Mouse (Mus musculus): ENCODE data around the gene Hus1. TPM values are rescaled to one million over a fixed set of nuclear protein-coding genes. Genes with fewer than 3 reads are reported as not detected.

Hus1 gene
- polyA plus RNA-seq, 1 experiment from 2014 or later = 15.3 TPM

DNA sequence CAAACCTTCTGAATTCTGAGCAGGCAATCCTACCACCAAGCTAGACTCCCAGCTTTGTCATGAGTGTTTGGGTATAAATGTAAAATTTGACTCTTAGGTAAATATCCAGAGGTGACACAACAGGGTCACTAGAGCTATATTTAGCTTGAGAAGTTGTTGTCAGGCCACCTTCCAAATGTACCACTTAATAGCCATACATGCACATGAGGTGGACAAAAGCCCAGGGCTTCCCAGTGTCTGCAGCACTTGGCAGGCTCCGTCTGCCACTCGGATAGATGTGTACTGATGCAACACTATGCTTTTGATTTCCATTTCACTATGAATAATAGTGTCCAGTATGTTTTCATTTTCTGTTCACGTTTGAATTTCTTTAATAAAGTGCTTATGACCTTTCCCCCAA is 14.2 kb upstream of the Hus1 start:
- H3K4me3 ChIP-seq = no peak overlapping the region
- H3K36me3 ChIP-seq = no peaks in the 10 kb centered on the region
- H3K4me1 ChIP-seq = no peaks in the 10 kb centered on the region
- no peak overlapping the region for H3K4me2 ChIP-seq
- 0 out of 2 replicates have a peak, but pooled peaks cover 3% of the 10 kb centered on the region for H3K27me3 ChIP-seq
- WGBS = 74% methylated on average over 3 of the region's 3 CpGs
- ATAC-seq (ENCODE audit: insufficient number of reproducible peaks, insufficient read depth, low FRiP score, low TSS enrichment, low read depth) = no peak
- H3K9ac ChIP-seq = no peak overlapping the region
- H3K27ac ChIP-seq = no peak overlapping the region
- H3K9me3 ChIP-seq = no peaks in the 10 kb centered on the region

DNA sequence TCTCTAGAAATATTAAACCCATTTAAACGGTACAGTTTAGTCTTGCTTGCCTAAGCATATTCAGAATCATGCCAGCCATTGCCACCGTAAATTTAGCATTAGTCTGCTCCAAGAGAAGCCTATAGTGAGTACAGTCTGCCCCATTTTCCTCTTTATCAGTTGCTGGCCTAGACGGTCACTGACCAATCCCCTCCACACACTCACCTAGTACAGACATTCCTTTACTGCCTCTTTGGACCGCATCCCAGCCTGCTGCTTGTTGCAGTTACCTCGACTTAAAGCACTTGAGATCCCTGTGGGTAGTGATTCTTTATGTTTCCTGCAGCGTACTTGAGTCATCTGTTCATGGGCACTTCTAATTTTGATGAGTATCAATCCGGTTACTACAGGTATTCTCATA is 13.8 kb upstream of the Hus1 start:
- no peak overlapping the region for H3K4me2 ChIP-seq
- WGBS = 78% methylated on average over 7 of the region's 7 CpGs
- H3K27me3 ChIP-seq = 0 out of 2 replicates have a peak, but pooled peaks cover 3% of the 10 kb centered on the region
- H3K9ac ChIP-seq = no peak overlapping the region
- no peak overlapping the region for H3K4me3 ChIP-seq
- no peaks in the 10 kb centered on the region for H3K4me1 ChIP-seq
- no peak overlapping the region for H3K27ac ChIP-seq
- no peak for ATAC-seq (ENCODE audit: insufficient number of reproducible peaks, insufficient read depth, low FRiP score, low TSS enrichment, low read depth)
- no peaks in the 10 kb centered on the region for H3K9me3 ChIP-seq
- no peaks in the 10 kb centered on the region for H3K36me3 ChIP-seq

DNA sequence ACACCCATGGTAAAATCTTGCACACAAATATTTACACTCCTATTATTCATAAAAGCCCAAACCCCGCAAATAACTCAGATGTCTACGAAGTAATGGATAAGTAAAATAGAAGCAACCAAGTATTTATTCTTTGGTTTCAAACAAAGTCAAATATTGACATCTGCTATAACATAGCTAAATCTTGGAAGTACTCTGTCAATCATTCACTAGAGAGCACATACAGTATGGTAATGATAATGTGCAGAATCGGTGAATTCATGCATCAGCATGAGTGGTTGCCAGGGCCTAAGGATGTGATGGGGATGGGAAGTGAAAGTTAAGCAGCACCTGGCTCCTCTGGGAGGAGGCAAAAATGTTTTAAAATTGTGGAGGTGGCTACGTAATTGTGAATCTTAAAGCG is 9.2 kb upstream of the Hus1 start:
- H3K4me2 ChIP-seq = no peak overlapping the region
- H3K4me1 ChIP-seq = no peaks in the 10 kb centered on the region
- no peak overlapping the region for H3K4me3 ChIP-seq
- H3K36me3 ChIP-seq = no peaks in the 10 kb centered on the region
- no peaks in the 10 kb centered on the region for H3K9me3 ChIP-seq
- no peak overlapping the region for H3K27ac ChIP-seq
- ATAC-seq (ENCODE audit: insufficient number of reproducible peaks, insufficient read depth, low FRiP score, low TSS enrichment, low read depth) = no peak
- no peaks in the 10 kb centered on the region for H3K27me3 ChIP-seq
- 89% methylated on average over 5 of the region's 5 CpGs for WGBS
- no peak overlapping the region for H3K9ac ChIP-seq

DNA sequence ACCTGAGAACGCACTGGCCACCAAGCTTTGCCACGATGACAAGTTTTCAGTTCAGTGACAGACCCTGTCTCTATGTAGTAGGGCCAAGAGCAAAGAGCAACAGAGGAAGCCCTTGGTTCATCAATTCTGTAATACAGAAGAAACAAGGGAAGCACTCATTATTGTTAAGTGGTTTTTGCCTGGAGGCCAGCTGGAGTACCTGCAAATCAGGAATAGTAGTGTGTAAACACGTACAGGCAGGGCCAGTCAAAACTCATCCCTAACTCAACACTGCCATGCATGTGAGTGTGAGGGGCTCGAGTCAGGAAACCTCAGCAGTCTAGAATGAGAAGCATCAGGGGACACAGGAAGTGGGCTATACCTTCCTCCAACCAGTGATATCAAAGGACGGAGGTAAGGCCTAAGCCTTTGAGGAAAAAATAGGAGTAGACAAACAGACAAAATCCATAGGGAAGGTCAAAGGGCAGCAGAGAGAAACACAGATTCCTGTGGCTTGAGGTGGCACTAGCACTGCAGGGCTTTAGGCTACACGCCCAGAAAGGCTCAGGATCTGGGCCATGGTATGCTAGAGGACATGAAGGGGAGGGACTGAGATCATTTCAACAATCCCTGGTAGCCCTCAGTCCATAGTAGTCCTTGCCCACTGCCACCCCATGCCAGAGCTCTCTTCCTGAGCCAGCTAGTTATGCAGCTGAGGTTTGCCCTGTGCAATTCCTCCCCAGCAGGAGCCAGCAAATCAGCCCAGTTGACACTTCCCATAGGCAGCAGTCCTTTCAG is 7.7 kb upstream of the Hus1 start:
- Histone ChIP-seq H3K9me3 (no peaks in the 10 kb centered on the region), H3K4me1 (no peaks in the 10 kb centered on the region), H3K9ac (no peak overlapping the region), H3K27me3 (no peaks in the 10 kb centered on the region), H3K27ac (no peak overlapping the region), H3K36me3 (no peaks in the 10 kb centered on the region), H3K4me3 (no peak overlapping the region), H3K4me2 (no peak overlapping the region)
- WGBS = 62% methylated on average over 6 of the region's 6 CpGs
- no peak for ATAC-seq (ENCODE audit: insufficient number of reproducible peaks, insufficient read depth, low FRiP score, low TSS enrichment, low read depth)

DNA sequence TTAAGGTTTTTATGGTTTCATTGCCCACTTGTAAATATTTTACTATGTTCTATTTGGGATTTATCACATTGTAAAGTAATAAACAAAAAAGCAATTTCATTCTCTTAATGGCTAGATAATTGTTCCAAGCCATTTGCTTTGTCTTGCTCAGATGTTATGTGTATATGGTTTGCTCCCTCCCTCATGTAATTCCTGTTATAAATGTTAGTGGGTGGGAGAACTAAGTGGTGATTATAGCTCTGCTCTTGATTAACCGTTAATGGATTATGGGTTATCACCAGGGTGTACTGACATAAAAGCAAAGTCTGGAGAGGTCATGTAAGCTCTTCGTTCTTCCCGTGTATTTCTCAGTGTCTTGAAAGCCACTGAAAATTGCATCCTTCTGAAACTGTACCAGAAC is 3.7 kb upstream of the Hus1 start:
- H3K9me3 ChIP-seq = no peaks in the 10 kb centered on the region
- H3K36me3 ChIP-seq = no peaks in the 10 kb centered on the region
- H3K4me3 ChIP-seq = no peak overlapping the region
- 90% methylated on average over 3 of the region's 3 CpGs for WGBS
- H3K27ac ChIP-seq = no peak overlapping the region
- H3K9ac ChIP-seq = no peak overlapping the region
- no peak overlapping the region for H3K4me2 ChIP-seq
- no peaks in the 10 kb centered on the region for H3K27me3 ChIP-seq
- peaks cover 6% of the 10 kb centered on the region for H3K4me1 ChIP-seq
- no peak for ATAC-seq (ENCODE audit: insufficient number of reproducible peaks, insufficient read depth, low FRiP score, low TSS enrichment, low read depth)

GRCm38 (mm10) chr11:9011348-9011747 is 357 bp upstream of the Hus1 start:
- H3K4me3 ChIP-seq = peak overlapping the region; percentile 72
- H3K4me1 ChIP-seq = peaks cover 15% of the 10 kb centered on the region
- H3K27ac ChIP-seq = peak overlapping the region; percentile 96
- no peak for ATAC-seq (ENCODE audit: insufficient number of reproducible peaks, insufficient read depth, low FRiP score, low TSS enrichment, low read depth)
- peak overlapping the region; percentile 93 for H3K9ac ChIP-seq
- peaks cover 9% of the 10 kb centered on the region for H3K36me3 ChIP-seq
- H3K4me2 ChIP-seq = peak overlapping the region; percentile 85
- 2% methylated on average over 3 of the region's 3 CpGs for WGBS
- no peaks in the 10 kb centered on the region for H3K9me3 ChIP-seq
- no peaks in the 10 kb centered on the region for H3K27me3 ChIP-seq

GRCm38 (mm10) chr11:9010416-9010815 is 575 bp downstream of the Hus1 start:
- H3K4me1 ChIP-seq = peaks cover 15% of the 10 kb centered on the region
- H3K9ac ChIP-seq = peak overlapping the region; percentile 93
- H3K36me3 ChIP-seq = peaks cover 17% of the 10 kb centered on the region
- peak overlapping the region; percentile 72 for H3K4me3 ChIP-seq
- peak; percentile 44 for ATAC-seq (ENCODE audit: insufficient number of reproducible peaks, insufficient read depth, low FRiP score, low TSS enrichment, low read depth)
- H3K4me2 ChIP-seq = peak overlapping the region; percentile 85
- 0% methylated on average over 7 of the region's 7 CpGs for WGBS
- no peaks in the 10 kb centered on the region for H3K9me3 ChIP-seq
- peak overlapping the region; percentile 96 for H3K27ac ChIP-seq
- H3K27me3 ChIP-seq = no peaks in the 10 kb centered on the region

DNA sequence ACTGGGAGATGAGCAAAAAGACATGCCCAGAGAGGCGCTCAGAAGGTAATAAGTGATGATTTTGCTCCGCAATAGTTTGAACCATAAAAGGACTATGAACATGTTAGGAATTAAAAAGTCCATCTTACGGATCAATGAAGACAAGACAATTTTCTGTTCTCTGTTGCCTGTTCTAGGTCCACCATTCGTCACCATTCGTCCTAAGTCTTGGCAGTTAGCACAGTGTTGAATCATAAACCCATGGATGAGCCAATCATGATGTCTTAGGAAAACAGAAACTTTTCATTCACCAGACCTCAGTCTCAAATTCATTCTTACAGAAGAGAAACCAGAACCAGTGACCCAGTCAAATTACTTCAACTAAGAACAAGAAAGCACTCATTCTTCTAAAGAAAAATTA is 2.2 kb downstream of the Hus1 start:
- Histone ChIP-seq H3K9me3 (no peaks in the 10 kb centered on the region), H3K36me3 (peaks cover 33% of the 10 kb centered on the region), H3K4me2 (no peak overlapping the region), H3K27ac (no peak overlapping the region), H3K27me3 (no peaks in the 10 kb centered on the region), H3K4me1 (peaks cover 15% of the 10 kb centered on the region), H3K4me3 (no peak overlapping the region), H3K9ac (no peak overlapping the region)
- no peak for ATAC-seq (ENCODE audit: insufficient number of reproducible peaks, insufficient read depth, low FRiP score, low TSS enrichment, low read depth)
- 95% methylated on average over 5 of the region's 5 CpGs for WGBS

DNA sequence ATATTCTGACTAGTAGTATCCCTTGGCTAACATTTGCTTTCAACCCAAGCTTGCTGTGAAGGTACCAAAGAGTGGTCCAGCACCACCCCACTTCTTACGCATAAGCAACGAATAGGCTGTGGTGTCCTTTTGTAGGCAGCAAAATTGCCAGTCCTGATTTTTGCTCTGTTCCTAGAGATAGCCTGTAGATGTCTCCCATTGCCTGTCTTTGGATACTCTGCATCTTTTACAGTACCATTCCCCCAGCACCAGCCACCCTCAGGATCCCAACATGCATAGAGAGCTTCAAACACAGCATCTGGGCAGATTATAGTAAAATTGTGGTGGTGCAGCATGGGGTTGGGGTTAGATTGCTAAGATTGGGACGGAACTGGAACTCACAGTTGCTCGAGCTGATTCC is 22.9 kb downstream of the Hus1 start:
- Histone ChIP-seq H3K4me2 (no peak overlapping the region), H3K9ac (no peak overlapping the region), H3K36me3 (peaks cover 25% of the 10 kb centered on the region), H3K4me3 (no peak overlapping the region), H3K27ac (no peak overlapping the region), H3K27me3 (peaks cover 10% of the 10 kb centered on the region), H3K4me1 (peaks cover 9% of the 10 kb centered on the region; the same call in 1 of the 2 replicates), H3K9me3 (peaks cover 4% of the 10 kb centered on the region; the same call in 1 of the 2 replicates)
- ATAC-seq (ENCODE audit: insufficient number of reproducible peaks, insufficient read depth, low FRiP score, low TSS enrichment, low read depth) = no peak
- 68% methylated on average over 4 of the region's 4 CpGs for WGBS

DNA sequence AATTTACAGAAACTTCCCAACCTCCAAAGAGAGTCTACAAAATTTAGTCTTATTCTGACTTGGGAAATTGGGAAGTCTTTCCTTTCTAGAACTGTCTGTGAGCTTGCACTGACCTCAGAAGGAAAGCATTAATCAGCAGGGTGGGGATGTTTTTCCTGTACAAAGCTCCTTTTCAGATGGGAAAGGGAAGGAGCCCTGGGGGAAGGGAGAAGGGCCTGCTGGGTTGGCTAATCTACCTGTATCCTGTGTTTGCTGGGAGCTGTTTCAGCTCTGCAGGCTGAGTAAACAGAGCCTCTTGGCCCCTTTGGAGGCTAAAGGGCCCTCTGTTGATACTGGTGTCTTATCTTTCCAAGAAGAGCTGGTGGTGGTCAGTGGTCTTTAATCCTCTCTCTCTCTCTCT is 24.9 kb downstream of the Hus1 start:
- Histone ChIP-seq H3K9ac (no peak overlapping the region), H3K4me3 (no peak overlapping the region), H3K4me1 (peaks cover 9% of the 10 kb centered on the region; the same call in 1 of the 2 replicates), H3K4me2 (no peak overlapping the region), H3K27me3 (peaks cover 10% of the 10 kb centered on the region), H3K9me3 (no peaks in the 10 kb centered on the region), H3K36me3 (peaks cover 6% of the 10 kb centered on the region), H3K27ac (no peak overlapping the region)
- no peak for ATAC-seq (ENCODE audit: insufficient number of reproducible peaks, insufficient read depth, low FRiP score, low TSS enrichment, low read depth)

DNA sequence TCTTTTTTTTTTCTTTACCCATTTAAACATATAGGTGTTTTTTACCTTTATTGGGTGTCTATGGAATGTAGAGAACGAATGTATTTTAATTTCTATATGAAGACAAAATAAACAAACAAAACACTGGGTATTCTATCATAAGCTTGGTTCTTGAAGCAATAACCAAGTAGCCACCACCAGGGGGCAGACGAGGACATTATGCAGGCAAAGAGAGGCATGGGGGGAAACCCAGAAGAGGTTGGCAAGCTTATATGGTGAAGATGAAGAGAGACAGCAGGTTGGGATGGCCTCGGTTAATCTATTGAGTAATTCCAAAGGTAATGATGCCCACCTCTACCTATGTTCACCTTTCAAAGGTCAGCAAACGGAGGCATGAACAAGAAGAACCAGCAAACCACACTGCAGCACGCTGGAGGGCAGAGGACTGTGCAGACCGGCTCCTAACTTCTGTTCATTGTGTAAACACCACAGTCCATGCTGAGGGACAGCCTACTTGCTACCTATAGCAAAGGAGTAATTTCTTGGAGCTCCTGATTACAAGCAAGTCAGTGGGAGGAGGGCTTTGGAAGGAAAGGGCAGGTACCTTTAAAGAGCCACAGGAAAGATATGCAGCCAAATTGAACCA is 27.6 kb downstream of the Hus1 start:
- WGBS = 38% methylated on average over 6 of the region's 6 CpGs
- H3K27me3 ChIP-seq = peaks cover 10% of the 10 kb centered on the region
- no peak overlapping the region for H3K4me2 ChIP-seq
- peaks cover 9% of the 10 kb centered on the region; the same call in 1 of the 2 replicates for H3K4me1 ChIP-seq
- ATAC-seq (ENCODE audit: insufficient number of reproducible peaks, insufficient read depth, low FRiP score, low TSS enrichment, low read depth) = no peak
- no peak overlapping the region for H3K9ac ChIP-seq
- H3K27ac ChIP-seq = no peak overlapping the region
- no peaks in the 10 kb centered on the region for H3K9me3 ChIP-seq
- H3K36me3 ChIP-seq = no peaks in the 10 kb centered on the region
- H3K4me3 ChIP-seq = no peak overlapping the region

DNA sequence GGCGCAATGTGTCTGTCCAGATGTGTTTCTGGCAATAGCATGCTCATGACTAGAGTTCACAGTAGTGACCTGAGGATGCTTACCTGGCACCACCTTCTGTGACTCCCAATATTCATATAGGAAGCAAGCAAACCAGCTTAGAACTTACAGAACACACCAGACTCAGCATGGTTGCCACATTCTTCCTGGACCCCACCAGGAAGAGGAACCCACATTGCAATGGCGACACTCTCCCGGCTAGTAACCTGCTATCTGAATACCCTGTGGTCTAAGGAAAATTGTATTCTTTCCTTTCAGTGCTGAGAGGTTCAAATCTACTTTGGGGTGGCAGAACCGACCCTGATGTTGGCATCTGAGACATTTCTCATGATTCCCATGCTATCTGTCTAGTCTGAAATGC is 32.8 kb downstream of the Hus1 start:
- ATAC-seq (ENCODE audit: insufficient number of reproducible peaks, insufficient read depth, low FRiP score, low TSS enrichment, low read depth) = no peak
- Histone ChIP-seq H3K9ac (no peak overlapping the region), H3K4me3 (no peak overlapping the region), H3K36me3 (no peaks in the 10 kb centered on the region), H3K4me1 (no peaks in the 10 kb centered on the region), H3K27ac (no peak overlapping the region), H3K9me3 (no peaks in the 10 kb centered on the region), H3K27me3 (peaks cover 5% of the 10 kb centered on the region; the same call in 1 of the 2 replicates), H3K4me2 (no peak overlapping the region)
- 84% methylated on average over 4 of the region's 4 CpGs for WGBS
